Mouse (Mus musculus): ENCODE measurements around the gene Trim67. TPM values are rescaled to one million over a fixed set of nuclear protein-coding genes. Genes with fewer than 3 reads are reported as not detected.
A peak's percentile ranks its signal among the peaks of the same experiment; 100 is the strongest.

Gene Trim67
- under 1 TPM; 0.06 to 0.10 TPM for total RNA-seq (2021)
- long read RNA-seq, experiment 1: 0 reads
- long read RNA-seq, experiment 2: 0 reads

DNA sequence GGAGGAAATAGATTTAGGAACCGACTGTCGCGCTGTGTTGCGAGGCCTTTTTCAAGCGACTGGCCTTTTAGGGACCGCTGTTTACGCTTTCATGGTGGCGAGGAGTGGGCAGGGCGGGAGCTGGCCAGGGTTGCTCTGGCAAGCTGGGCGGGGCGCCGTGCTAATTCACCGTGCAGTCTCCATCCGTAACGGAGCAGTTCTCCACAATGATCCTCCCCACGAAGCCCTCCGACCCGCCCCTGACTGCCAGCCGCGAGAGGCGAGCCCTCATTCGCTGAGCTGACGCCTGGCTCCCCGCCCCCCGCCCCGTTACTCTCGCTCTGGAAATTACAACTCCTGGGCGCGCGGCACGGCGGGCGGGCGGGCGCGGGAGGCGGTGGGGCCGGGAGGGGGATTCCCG lies at the start of gene Trim67:
Trim67 (plus strand) TSS at position 385 of the 400 bp plus-strand sequence.
- Histone ChIP-seq H3K4me3 (peak within 1 kb of the TSS; percentile 62), H3K27ac (no peak within 1 kb of the TSS)
- intact Hi-C loops (cut with DNase I): no loop called here
- TF ChIP-seq CTCF (IDR thresholded peaks at IDR 0.05): no peak
- no peak for DNase-seq

DNA sequence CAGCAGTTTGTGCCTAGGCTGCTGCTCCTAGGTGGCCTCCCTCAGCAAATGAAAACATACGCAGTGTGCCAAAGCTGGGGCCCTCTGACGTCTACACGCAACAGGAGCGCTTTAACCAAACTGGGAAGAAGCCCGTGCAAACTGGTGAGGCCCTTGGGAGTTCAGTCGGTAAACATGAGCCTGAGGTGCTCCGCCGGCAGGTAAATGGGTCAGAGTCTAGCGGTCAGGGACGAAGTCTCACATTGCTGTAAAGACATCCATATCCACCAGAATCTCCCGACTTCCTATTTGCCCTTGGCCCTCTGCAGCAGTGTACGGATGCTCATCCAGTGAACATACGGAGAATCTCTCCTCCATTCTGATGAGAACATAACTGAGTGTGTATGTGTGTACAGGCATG lies 46.2 kb upstream of the Trim67 start:
- intact Hi-C loops (cut with DNase I): no loop called here
- H3K4me3 ChIP-seq: no peak overlapping the region
- no peak for DNase-seq
- H3K27ac ChIP-seq: no peak overlapping the region
- TF ChIP-seq CTCF (IDR thresholded peaks at IDR 0.05): no peak

DNA sequence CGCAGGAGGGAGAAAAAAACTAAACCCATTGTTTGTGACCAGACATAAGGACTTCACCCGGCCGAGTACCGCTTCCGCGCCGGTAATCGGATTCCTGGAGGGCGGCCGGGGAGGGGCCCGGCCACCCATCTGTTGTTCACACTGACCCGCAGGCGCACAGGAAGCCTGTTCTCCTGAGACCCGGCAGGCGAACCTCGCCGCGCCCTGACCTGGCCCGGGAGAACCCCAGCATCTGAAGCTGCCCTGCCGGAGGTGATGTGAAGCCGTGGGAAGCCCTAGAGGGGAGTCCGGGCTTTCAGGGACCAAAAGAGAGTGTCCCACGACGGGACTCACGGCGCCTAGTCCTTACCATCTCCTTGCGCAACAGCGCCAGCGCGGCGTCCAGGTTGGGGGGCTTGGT lies 41.7 kb upstream of the Trim67 start:
- DNase-seq: peak; percentile 36
- no peak for TF ChIP-seq CTCF (IDR thresholded peaks at IDR 0.05)
- intact Hi-C loops (cut with DNase I): no loop called here
- Histone ChIP-seq H3K27ac (peak overlapping the region; percentile 73), H3K4me3 (peak overlapping the region; percentile 81)

DNA sequence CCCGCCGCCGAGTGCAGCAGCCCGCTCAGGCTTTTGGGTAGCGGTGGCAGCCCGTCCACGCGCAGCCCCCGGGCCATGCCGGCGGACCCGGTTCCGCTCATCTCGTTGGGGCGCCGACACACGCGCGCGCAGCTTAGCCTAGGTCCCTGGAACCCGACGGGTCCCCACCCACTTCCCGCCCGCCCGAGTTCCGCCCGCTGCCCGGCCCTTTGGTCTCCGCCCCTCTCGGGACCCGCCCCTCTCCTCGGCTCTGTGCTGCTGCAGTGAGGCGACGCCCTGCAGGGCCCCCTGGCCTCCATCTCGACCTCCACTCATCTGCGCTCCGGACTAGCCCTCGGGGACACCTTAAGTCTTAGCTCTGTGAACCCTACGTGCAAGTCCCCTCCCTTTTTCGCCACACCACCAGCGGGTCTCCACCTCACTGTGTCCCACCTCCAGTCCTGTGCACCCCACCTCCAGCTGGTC lies 41.2 kb upstream of the Trim67 start, which contains the start of gene Fam89a:
Fam89a (minus strand) TSS at position 124 of the 465 bp plus-strand sequence.
- intact Hi-C loops (cut with DNase I): no loop called here
- H3K4me3 ChIP-seq: peak within 1 kb of the TSS; percentile 81
- no peak for TF ChIP-seq CTCF (IDR thresholded peaks at IDR 0.05)
- H3K27ac ChIP-seq: peak within 1 kb of the TSS; percentile 73
- peak; percentile 65 for DNase-seq

DNA sequence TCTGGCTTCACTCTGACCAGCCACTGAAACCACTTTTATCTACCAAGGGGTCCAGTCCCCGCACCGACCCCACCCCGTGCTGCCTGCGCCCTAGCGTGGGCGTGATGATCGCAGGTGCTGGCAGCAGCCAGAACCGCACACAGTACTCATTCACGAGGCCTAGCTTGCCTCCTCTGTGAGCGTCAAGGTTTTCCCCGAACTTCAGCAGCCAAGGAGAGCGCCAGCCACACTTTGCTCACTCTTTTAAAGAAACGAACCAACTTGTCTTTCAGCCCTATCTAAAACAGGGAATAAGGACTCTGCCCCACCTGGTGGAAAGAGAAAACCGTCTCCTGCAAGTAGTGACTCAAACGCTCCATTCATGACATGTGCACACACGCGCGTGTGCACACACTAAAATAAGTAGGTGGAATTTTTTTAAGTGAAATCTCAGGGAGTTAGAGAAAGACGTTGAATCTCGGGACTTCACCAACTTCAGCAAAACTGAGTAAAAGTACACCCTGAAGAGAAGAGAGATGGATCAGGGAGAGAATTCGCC lies 40.5 kb upstream of the Trim67 start:
- H3K4me3 ChIP-seq: no peak overlapping the region
- intact Hi-C loops (cut with DNase I): no loop called here
- DNase-seq: no peak
- TF ChIP-seq CTCF (IDR thresholded peaks at IDR 0.05): no peak
- H3K27ac ChIP-seq: no peak overlapping the region

DNA sequence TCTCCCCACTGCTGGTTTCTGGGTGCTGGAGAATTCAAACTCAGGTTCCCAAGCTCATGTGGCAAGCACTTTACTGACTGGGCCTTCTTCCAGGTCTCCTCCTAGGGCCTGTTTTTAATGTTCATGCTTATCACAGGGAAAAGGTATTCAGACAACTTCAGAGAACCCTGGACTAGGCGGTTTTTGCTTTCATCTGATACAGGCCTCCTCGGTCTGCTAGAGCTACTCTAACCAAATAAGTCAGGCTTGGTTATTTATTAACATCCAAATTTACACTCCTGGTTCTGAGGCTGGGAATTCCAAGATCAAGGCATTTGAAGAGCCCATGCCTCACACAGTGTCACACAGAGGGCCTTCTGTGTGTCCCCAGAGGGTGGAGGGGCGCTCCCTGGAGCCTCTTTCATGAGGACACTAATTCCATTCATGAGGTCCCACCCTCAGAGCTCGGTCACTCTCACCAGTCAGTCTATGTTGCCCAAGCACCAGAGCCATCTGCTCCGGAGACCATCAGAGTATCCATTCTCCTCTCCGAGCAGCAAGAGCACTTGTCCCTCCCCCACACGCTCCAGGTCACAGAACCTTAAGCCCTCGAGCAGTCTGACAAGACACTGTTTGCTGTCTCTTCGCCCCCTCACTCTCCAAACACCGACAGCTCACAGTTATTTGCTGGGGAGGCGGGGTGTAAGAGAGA lies 38.6 kb upstream of the Trim67 start:
- DNase-seq: no peak
- intact Hi-C loops (cut with DNase I): no loop called here
- Histone ChIP-seq H3K4me3 (no peak overlapping the region), H3K27ac (no peak overlapping the region)
- TF ChIP-seq CTCF (IDR thresholded peaks at IDR 0.05): no peak

DNA sequence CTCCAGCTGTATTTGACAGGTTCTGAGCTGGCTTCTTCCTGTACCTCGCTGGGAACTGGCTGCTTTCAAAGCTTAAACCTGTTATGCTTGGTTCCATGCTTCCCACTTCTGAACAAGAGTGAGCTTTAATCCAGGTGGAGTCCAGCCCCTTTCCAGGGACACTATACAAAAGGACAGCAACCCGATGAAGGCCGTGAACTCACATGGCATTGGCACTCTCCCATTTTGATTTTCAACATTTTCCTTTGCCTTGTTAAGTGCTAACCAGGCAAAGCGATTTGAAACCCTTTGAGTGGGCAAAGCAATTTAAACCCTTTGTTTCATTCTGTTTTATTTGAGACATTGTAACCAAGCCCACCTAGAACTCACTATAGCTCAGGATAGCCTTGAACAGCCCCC lies 38.1 kb upstream of the Trim67 start:
- TF ChIP-seq CTCF (IDR thresholded peaks at IDR 0.05): no peak
- no peak for DNase-seq
- Histone ChIP-seq H3K4me3 (no peak overlapping the region), H3K27ac (no peak overlapping the region)
- intact Hi-C loops (cut with DNase I): no loop called here

DNA sequence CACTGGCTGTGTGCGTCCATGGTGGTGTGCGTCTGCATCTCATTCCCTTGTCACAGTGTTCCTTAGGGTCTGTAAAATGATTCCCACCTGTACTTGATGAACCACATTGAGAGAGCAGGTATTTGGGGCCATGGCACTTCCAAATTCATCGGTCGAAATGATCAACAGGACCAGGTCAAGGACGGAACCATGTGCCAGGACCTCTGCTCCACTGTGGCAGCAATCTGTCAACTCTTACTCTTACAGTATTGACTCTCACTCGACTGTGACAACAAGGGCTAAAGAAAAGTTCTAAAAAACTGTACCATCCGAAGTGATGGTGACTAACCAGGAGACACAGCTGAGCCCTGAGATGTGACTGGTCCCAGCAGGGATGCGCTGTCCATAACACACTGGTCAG lies 37.4 kb upstream of the Trim67 start:
- Histone ChIP-seq H3K4me3 (no peak overlapping the region), H3K27ac (no peak overlapping the region)
- intact Hi-C loops (cut with DNase I): no loop called here
- DNase-seq: no peak
- no peak for TF ChIP-seq CTCF (IDR thresholded peaks at IDR 0.05)

DNA sequence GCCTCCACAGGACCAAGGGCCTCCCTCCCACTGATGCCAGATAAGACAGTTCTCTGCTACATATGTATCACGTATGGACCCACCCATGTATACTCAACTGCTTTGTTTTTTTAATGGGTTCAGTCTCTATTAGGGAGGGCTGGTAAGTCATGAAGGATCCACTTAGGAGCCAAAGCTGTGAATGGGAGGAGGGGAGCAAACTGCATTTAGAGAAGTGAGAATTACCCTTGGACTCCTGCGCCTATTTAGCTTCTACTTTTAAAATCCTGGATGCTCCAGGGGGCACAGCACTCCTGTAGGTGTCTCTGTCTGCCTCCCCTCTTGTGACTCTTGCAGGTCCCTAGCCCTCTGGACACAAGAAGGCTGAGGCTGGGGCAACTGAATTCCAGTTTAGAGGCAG lies 36.7 kb upstream of the Trim67 start:
- DNase-seq: no peak
- intact Hi-C loops (cut with DNase I): no loop called here
- TF ChIP-seq CTCF (IDR thresholded peaks at IDR 0.05): no peak
- no peak overlapping the region for H3K4me3 ChIP-seq
- H3K27ac ChIP-seq: no peak overlapping the region

DNA sequence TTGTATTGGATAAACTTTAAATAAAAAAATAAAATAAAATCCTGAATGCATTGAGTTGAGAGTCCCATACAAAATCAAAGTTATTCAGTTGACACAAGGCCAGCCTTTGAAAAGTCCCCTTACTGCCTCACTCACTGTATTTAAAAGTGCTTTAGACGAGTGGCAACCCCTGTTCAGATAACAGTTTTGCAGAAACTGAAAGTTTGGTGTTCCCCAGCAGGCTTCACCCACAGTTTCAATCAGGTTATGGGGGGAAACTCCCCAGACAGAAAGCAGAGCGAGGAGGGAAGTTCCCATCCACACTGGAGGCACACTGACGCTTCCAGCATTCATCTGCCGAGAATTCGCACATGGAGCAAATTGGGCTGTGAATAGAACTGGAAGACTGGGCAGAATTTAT lies 36.3 kb upstream of the Trim67 start:
- intact Hi-C loops (cut with DNase I): no loop called here
- no peak for DNase-seq
- Histone ChIP-seq H3K27ac (no peak overlapping the region), H3K4me3 (no peak overlapping the region)
- no peak for TF ChIP-seq CTCF (IDR thresholded peaks at IDR 0.05)

DNA sequence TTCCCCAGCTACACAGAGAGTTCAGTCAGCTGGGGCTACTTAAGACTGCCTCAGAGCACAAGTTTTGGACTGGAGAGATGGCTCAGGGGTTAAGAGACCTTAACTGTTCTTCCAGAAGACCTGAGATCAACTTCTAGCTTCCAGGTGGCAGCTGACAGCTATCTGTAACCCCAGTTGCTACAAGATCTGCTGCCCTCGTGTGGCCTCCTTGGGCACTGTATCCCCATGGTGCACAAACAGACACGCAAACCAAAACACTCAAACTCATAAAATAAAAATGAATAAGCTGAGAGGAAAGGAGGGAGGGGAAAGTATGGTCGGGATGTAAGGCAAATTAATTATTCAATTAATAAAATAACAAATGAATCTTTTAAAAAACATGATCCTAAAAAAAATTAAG lies 34.3 kb upstream of the Trim67 start:
- Histone ChIP-seq H3K4me3 (no peak overlapping the region), H3K27ac (no peak overlapping the region)
- intact Hi-C loops (cut with DNase I): no loop called here
- peak; percentile 56 for TF ChIP-seq CTCF (IDR thresholded peaks at IDR 0.05)
- DNase-seq: no peak

DNA sequence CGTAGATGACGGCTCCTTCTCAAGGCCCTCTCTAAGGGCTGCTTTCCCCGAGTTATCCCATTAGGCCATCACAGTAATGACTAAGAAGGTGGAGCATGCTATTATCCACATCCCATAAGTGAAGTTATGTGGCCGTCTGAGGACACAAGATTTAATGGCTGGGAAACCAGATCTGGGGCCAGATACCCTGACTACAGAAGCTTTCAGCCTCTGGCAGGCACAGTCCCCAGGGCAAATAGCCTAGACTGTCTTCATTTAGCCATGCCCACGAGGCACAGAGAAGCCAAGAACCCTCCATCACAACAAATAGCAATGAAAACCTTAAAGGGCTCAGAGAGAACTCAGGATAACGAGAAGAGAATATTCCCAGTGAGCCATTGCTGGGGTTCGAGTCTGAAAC lies 29.8 kb upstream of the Trim67 start:
- Histone ChIP-seq H3K27ac (no peak overlapping the region), H3K4me3 (no peak overlapping the region)
- intact Hi-C loops (cut with DNase I): no loop called here
- no peak for DNase-seq
- no peak for TF ChIP-seq CTCF (IDR thresholded peaks at IDR 0.05)

DNA sequence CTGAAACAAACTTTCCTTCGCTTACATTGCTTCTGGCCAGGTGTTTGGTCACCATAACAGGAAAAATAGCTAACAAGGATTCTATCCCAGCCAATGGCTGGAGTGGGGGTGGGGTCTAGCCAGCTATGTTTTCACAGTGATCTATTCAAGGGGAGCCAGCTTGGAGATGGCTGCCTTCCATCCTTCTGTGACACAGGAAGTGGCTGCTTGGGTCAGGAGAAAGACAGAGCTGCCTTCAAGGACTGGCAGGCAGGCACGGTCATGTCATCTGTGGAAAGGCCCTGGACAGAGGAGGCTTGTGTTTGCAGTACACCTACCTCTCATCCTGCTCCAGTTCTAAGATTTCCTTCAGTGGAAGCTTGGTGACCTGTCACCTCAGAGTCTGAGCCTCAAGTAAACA lies 20.5 kb upstream of the Trim67 start:
- no peak for TF ChIP-seq CTCF (IDR thresholded peaks at IDR 0.05)
- Histone ChIP-seq H3K27ac (no peak overlapping the region), H3K4me3 (no peak overlapping the region)
- intact Hi-C loops (cut with DNase I): no loop called here
- no peak for DNase-seq

DNA sequence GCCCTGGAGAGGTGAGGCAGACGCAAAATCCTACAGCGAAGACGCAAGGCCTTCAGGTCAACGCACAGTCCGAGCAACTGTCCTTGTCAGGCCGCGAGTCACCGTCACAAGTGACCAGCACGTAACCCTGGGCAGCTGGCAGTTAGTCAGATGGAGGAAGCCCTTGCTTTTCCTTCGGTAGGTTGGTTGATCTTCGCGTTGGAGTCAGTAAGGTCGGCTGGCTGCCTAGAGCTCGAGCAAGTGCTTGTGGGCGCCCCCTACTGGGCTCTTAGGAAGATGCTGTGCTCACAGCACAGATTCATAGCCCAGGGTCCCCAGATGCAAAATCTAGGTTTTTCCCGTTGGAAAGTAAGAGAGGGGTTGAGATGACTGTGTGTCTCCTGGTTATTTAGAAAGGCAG lies 17.2 kb upstream of the Trim67 start:
- Histone ChIP-seq H3K27ac (no peak overlapping the region), H3K4me3 (no peak overlapping the region)
- peak; percentile 76 for DNase-seq
- intact Hi-C loops (cut with DNase I): no loop called here
- peak; percentile 90 for TF ChIP-seq CTCF (IDR thresholded peaks at IDR 0.05)

Data from gastrocnemius, adult 2 months (tissue).